In genomic region chr13:99496106-99496505, GRCm38 (mm10) we compare ENCODE assay signal across 15 mouse cellular contexts. TPM values are rescaled to one million over a fixed set of nuclear protein-coding genes. Genes with fewer than 3 reads are reported as not detected.
A peak's percentile ranks its signal among the peaks of the same experiment; 100 is the strongest.
DNase-seq lines count a peak whose midpoint lies in the region; ATAC-seq and TF ChIP-seq lines count a peak whose summit lies in the region.
"Had no signal": no experiment of that assay in that cellular context is flagged by ENCODE, and none has a peak within 500 bp of the region (broad histone marks: within the 10 kb centered on the region; RNA-seq: fewer than 3 reads in every experiment).

No protein-coding gene starts in this region.

- no peak overlapping the region for H3K4me3 ChIP-seq in intestine, postnatal 0 days (ENCODE audit: low read depth, low read length)
- no peak overlapping the region for H3K4me3 ChIP-seq in intestine, embryonic 15.5 days (replicated peaks)
- no peak overlapping the region for H3K4me3 ChIP-seq in midbrain, postnatal 0 days (ENCODE audit: low read depth, low read length)
- H3K4me3 ChIP-seq in midbrain, embryonic 15.5 days: no peak overlapping the region
- H3K4me3 ChIP-seq: hindbrain, embryonic 15.5 days; limb, embryonic 15.5 days; neural tube, embryonic 15.5 days; stomach, embryonic 15.5 days had no signal

- no peaks in the 10 kb centered on the region for H3K36me3 ChIP-seq in intestine, postnatal 0 days (ENCODE audit: control insufficient read depth, insufficient read depth)
- H3K36me3 ChIP-seq in intestine, embryonic 15.5 days: no peaks in the 10 kb centered on the region
- H3K36me3 ChIP-seq in midbrain, postnatal 0 days (ENCODE audit: insufficient read depth, low read length): no peaks in the 10 kb centered on the region
- peaks cover 3% of the 10 kb centered on the region; the same call in 1 of the 2 replicates for H3K36me3 ChIP-seq in midbrain, embryonic 15.5 days (replicated peaks)
- H3K36me3 ChIP-seq: G1E; limb, embryonic 15.5 days; stomach, embryonic 15.5 days had no signal

- H3K9me3 ChIP-seq in intestine, postnatal 0 days (ENCODE audit: control insufficient read depth): no peaks in the 10 kb centered on the region
- no peaks in the 10 kb centered on the region for H3K9me3 ChIP-seq in intestine, embryonic 15.5 days
- H3K9me3 ChIP-seq in midbrain, postnatal 0 days (ENCODE audit: low read length): no peaks in the 10 kb centered on the region
- no peaks in the 10 kb centered on the region for H3K9me3 ChIP-seq in midbrain, embryonic 15.5 days
- H3K9me3 ChIP-seq: hindbrain, embryonic 15.5 days; limb, embryonic 15.5 days; neural tube, embryonic 15.5 days; stomach, embryonic 15.5 days had no signal

- H3K27ac ChIP-seq in intestine, postnatal 0 days (ENCODE audit: low read depth, low read length): no peak overlapping the region
- no peak overlapping the region for H3K27ac ChIP-seq in intestine, embryonic 15.5 days
- H3K27ac ChIP-seq in midbrain, postnatal 0 days (ENCODE audit: low read depth, low read length): no peak overlapping the region
- no peak overlapping the region for H3K27ac ChIP-seq in midbrain, embryonic 15.5 days
- H3K27ac ChIP-seq: hindbrain, embryonic 15.5 days; limb, embryonic 15.5 days; neural tube, embryonic 15.5 days; stomach, embryonic 15.5 days had no signal

- WGBS in intestine, postnatal 0 days: 88% methylated on average over 7 of the region's 7 CpGs
- WGBS in intestine, embryonic 15.5 days: 86% methylated on average over 7 of the region's 7 CpGs
- 85% methylated on average over 7 of the region's 7 CpGs for WGBS in midbrain, postnatal 0 days
- 89% methylated on average over 7 of the region's 7 CpGs for WGBS in midbrain, embryonic 15.5 days

- no peaks in the 10 kb centered on the region for H3K27me3 ChIP-seq in intestine, postnatal 0 days (replicated peaks; ENCODE audit: control insufficient read depth, insufficient read depth, low read length)
- H3K27me3 ChIP-seq in intestine, embryonic 15.5 days (replicated peaks): no peaks in the 10 kb centered on the region
- no peaks in the 10 kb centered on the region for H3K27me3 ChIP-seq in midbrain, postnatal 0 days (ENCODE audit: insufficient read depth, low read length)
- no peaks in the 10 kb centered on the region for H3K27me3 ChIP-seq in midbrain, embryonic 15.5 days (replicated peaks)
- H3K27me3 ChIP-seq: hindbrain, embryonic 15.5 days; limb, embryonic 15.5 days; neural tube, embryonic 15.5 days; stomach, embryonic 15.5 days had no signal

- H3K9ac ChIP-seq in intestine, postnatal 0 days (ENCODE audit: low read depth, low read length): no peak overlapping the region
- no peak overlapping the region for H3K9ac ChIP-seq in intestine, embryonic 15.5 days
- H3K9ac ChIP-seq in midbrain, postnatal 0 days (replicated peaks; ENCODE audit: low read length, poor library complexity, severe bottlenecking): no peak overlapping the region
- H3K9ac ChIP-seq in midbrain, embryonic 15.5 days: no peak overlapping the region
- H3K9ac ChIP-seq: hindbrain, embryonic 15.5 days; limb, embryonic 15.5 days; neural tube, embryonic 15.5 days; stomach, embryonic 15.5 days had no signal

- no peak overlapping the region for H3K4me2 ChIP-seq in intestine, postnatal 0 days (replicated peaks; ENCODE audit: low read depth)
- no peak overlapping the region for H3K4me2 ChIP-seq in intestine, embryonic 15.5 days (replicated peaks)
- H3K4me2 ChIP-seq in midbrain, postnatal 0 days (ENCODE audit: low read depth, low read length, poor library complexity, severe bottlenecking): no peak overlapping the region
- no peak overlapping the region for H3K4me2 ChIP-seq in midbrain, embryonic 15.5 days
- H3K4me2 ChIP-seq: hindbrain, embryonic 15.5 days; limb, embryonic 15.5 days; neural tube, embryonic 15.5 days; stomach, embryonic 15.5 days had no signal

- peak; percentile 50 for DNase-seq in midbrain, postnatal 0 days (ENCODE audit: low spot score)
- peak; percentile 46 for DNase-seq in MN1 (ENCODE audit: low spot score)
- DNase-seq: adrenal gland, postnatal 14 days; cerebellum, postnatal 25 days; thymus, postnatal 14 days had no signal

- TF ChIP-seq CTCF in intestine, postnatal 0 days (IDR thresholded peaks at IDR 0.05; ENCODE audit: low read depth): peak; percentile 57
- TF ChIP-seq CTCF in midbrain, postnatal 0 days (IDR thresholded peaks at IDR 0.05): peak; percentile 60

- ATAC-seq in intestine, postnatal 0 days: no peak
- no peak for ATAC-seq in intestine, embryonic 15.5 days
- no peak for ATAC-seq in midbrain, postnatal 0 days (ENCODE audit: low FRiP score)
- no peak for ATAC-seq in midbrain, embryonic 15.5 days (replicated peaks)
- ATAC-seq in monocyte, adult 5-6 weeks (replicated peaks; ENCODE audit: insufficient number of reproducible peaks, low FRiP score, low TSS enrichment, poor library complexity, severe bottlenecking): no peak
- no peak for ATAC-seq in granulocyte monocyte progenitor cell, adult 5-6 weeks (replicated peaks; ENCODE audit: poor library complexity, severe bottlenecking)

- H3K4me1 ChIP-seq in intestine, postnatal 0 days (replicated peaks; ENCODE audit: control insufficient read depth, insufficient read depth, low read length): no peaks in the 10 kb centered on the region
- no peaks in the 10 kb centered on the region for H3K4me1 ChIP-seq in intestine, embryonic 15.5 days (replicated peaks)
- peaks cover 8% of the 10 kb centered on the region; the same call in 1 of the 2 replicates for H3K4me1 ChIP-seq in midbrain, postnatal 0 days (ENCODE audit: insufficient read depth, low read length)
- peaks cover 71% of the 10 kb centered on the region for H3K4me1 ChIP-seq in midbrain, embryonic 15.5 days

RNA-seq across cellular contexts. Expression of gene Map1b, which starts 20.2 kb away (rescaled TPM):
- 43.7 and 47.7 TPM in 2 replicates for polyA plus RNA-seq in intestine, postnatal 0 days (2015; fragmentation: Nextera tagmentation; extraction: Ambion mirVana)
- 104 and 116 TPM in 2 replicates for polyA plus RNA-seq in intestine, embryonic 15.5 days (2015; fragmentation: Nextera tagmentation; extraction: Ambion mirVana)
- total RNA-seq in midbrain, postnatal 0 days (2014; rRNA removed): 913 and 940 TPM in 2 replicates
- 1,865 and 2,125 TPM in 2 replicates for polyA plus RNA-seq in midbrain, postnatal 0 days (2015; fragmentation: Nextera tagmentation; extraction: Ambion mirVana)
- 2,126 and 2,223 TPM in 2 replicates for polyA plus RNA-seq in midbrain, embryonic 15.5 days (2015; fragmentation: Nextera tagmentation; extraction: Ambion mirVana)
- total RNA-seq in monocyte, adult 5-6 weeks (2017): 0.11 to 0.19 TPM (median 0.19 TPM) in 3 replicates
- not detected in 2 replicates for total RNA-seq in granulocyte monocyte progenitor cell, adult 5-6 weeks (2014; fragmentation: Nextera tagmentation)
- total RNA-seq in granulocyte monocyte progenitor cell, adult 5-6 weeks (2017): 0.15 TPM in 1 of 2 replicates, not detected in the other
- polyA plus RNA-seq: G1E had no signal

Comparison
In these comparisons a context has a peak if more than half of its experiments do, and no peak if none do; other contexts are left out.
1. RNA of gene Map1b, which starts 20.2 kb away (polyA plus RNA-seq): 2,126 to 2,223 TPM in midbrain, embryonic 15.5 days and 1,865 to 2,125 TPM in midbrain, postnatal 0 days; 104 to 116 TPM in intestine, embryonic 15.5 days and 43.7 to 47.7 TPM in intestine, postnatal 0 days; every median in the first group is over 10 times any median in the second.